Mouse (Mus musculus) gastrocnemius, postnatal 25 days (tissue): ENCODE results near the gene Olfr472. TPM values are rescaled to one million over a fixed set of nuclear protein-coding genes. Genes with fewer than 3 reads are reported as not detected.
"Not testable (repeated sequence)": the region's sequence is repeated elsewhere in the genome, so short reads cannot be mapped to it uniquely, and the experiment has no call there.

ENCODE experiments used
- DNase-seq: peaks from one replicate; pipeline ENCODE4 v3.0.0; 2022
- long read RNA-seq, 2 experiments: library from polyadenylated mRNA; stranded (forward); transcript quantifications; one replicate each; pipeline ENCODE4 v2.0.0; 2021
- total RNA-seq, 2 experiments: library from RNA; stranded (reverse); gene quantifications; 1 replicate in 1 of 2; 2 replicates in 1 of 2; pipeline ENCODE4 v1.2.3; 2021

The Olfr472 gene
- total RNA-seq = not detected
- long read RNA-seq, experiment 1 = 0 reads
- long read RNA-seq, experiment 2 = 0 reads

DNA sequence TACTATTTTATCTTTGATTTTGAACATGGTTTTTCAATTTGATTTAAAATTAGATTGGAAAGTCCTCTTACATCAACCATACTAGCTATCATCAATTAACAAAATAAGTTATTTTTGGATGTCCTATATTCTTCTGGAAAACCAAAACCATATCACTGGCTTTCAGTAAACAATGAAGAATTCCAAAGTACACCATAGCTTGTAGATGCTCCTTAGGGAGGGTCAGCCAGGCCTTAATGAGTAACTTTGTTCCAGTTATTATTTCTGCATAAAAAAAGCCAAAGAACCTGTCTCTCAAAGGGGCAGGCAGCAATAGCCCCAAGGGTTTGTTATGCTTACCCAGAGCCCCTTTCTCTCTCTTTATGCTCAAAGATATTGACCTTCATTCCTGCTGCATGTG is at the start of gene Olfr472:
TSS of gene Olfr472 (plus strand) at position 301 of the 400 bp plus-strand sequence.
- no peak for DNase-seq

DNA sequence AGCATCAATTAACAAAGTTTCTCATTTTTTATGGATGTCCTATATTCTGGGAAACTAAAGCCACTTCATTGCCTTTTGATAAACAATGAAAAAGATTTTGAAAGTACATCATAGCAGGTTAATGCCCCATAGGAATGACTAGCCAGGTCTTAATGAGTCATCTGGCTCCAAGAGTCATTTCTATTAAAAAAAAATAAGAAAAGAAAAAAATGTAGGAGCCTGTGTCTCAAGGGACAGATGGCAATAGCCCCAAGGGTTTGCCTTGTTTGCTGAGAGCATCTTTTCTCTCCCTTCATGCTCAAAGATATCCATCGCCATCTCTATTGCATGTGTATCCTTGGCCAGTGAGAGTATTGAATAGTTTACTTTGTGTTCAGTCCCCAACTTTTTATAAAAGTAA is 32.4 kb downstream of the Olfr472 start, which contains the start of gene Olfr473:
TSS of gene Olfr473 (plus strand) at position 301 of the 400 bp plus-strand sequence.
- no peak for DNase-seq

DNA sequence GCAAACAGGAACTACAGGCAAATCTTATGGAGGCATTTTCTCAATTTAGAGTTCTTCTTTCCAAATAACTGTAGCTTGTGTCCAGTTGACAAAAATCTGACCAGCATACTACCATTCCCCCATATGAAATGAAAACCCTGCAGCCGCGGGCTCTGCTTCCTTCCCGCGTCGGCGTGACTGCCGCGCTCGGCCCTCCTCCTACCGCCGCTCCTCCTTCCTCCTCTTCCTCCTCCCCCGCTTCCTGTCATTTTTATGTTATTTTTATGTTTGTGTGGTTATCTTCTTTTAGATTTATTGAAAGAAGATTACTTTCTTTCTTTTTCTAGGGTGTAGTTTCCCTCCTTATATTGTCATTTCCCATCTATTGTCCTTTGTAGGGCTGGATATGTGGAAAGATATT is 54.8 kb downstream of the Olfr472 start:
- DNase-seq = not testable (repeated sequence)

DNA sequence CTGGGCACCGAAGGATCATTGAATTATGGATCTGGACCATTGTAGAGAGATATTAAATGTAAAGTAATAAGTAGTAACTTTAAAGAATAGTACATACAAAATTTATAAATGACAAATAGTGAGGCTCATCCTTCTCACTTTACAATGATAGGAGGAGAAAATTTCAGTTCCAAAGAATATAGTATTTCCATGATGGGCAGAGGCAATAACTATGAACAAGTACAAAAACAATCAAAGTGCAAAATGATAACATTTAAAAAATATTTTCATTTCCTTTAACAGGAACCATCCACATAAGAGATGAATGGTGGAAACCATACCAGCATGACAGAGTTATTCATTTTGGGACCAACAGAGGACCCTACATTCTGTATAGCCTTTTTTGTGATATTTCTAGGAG is 56.6 kb downstream of the Olfr472 start, which contains the start of gene Olfr474:
TSS of gene Olfr474 (plus strand) at position 301 of the 400 bp plus-strand sequence.
- no peak for DNase-seq

Other genes with a start within 250 kb of the Olfr472 start
- under 1 TPM in 1 of 2 experiments, not detected in 1; 0.23 TPM for gene Cyb5r2, start 139.9 kb upstream of the Olfr472 start, total RNA-seq
- not detected for gene Ovch2, start 96.7 kb upstream of the Olfr472 start, total RNA-seq
- not detected for gene Olfr467, start 85.6 kb upstream of the Olfr472 start, total RNA-seq
- gene Olfr469, start 72.4 kb upstream of the Olfr472 start, total RNA-seq = not detected
- not detected for gene Olfr470, start 50.4 kb upstream of the Olfr472 start, total RNA-seq
- gene Olfr473, start 32.5 kb downstream of the Olfr472 start, total RNA-seq = not detected
- not detected for gene Olfr474, start 56.7 kb downstream of the Olfr472 start, total RNA-seq
- gene Olfr476, start 66.9 kb downstream of the Olfr472 start, total RNA-seq = not detected
- not detected for gene Olfr477, start 88.8 kb downstream of the Olfr472 start, total RNA-seq
- gene Olfr478, start 136.1 kb downstream of the Olfr472 start, total RNA-seq = not detected
- gene Olfr479, start 152.8 kb downstream of the Olfr472 start, total RNA-seq = not detected
- not detected for gene Olfr480, start 169.4 kb downstream of the Olfr472 start, total RNA-seq
- gene Olfr481, start 182.0 kb downstream of the Olfr472 start, total RNA-seq = not detected
- under 1 TPM; 0.46 to 0.61 TPM for gene Olfr482, start 199.7 kb downstream of the Olfr472 start, total RNA-seq
- gene Olfr483, start 202.9 kb downstream of the Olfr472 start, total RNA-seq = not detected
- not detected for gene Olfr484, start 229.5 kb downstream of the Olfr472 start, total RNA-seq